Mouse (Mus musculus): ENCODE measurements around the gene Rpl35a. TPM values are rescaled to one million over a fixed set of nuclear protein-coding genes. Genes with fewer than 3 reads are reported as not detected.

Rpl35a gene
- polyA plus RNA-seq (2015; fragmentation: Nextera tagmentation; extraction: Ambion mirVana) = 670 and 712 TPM in 2 replicates

GRCm38 (mm10) chr16:33056095-33056785, at the start of gene Rpl35a, which contains the start of gene Iqcg:
Rpl35a (plus strand) TSS chr16:33056453.
Iqcg (minus strand) TSS chr16:33056218.

DNA sequence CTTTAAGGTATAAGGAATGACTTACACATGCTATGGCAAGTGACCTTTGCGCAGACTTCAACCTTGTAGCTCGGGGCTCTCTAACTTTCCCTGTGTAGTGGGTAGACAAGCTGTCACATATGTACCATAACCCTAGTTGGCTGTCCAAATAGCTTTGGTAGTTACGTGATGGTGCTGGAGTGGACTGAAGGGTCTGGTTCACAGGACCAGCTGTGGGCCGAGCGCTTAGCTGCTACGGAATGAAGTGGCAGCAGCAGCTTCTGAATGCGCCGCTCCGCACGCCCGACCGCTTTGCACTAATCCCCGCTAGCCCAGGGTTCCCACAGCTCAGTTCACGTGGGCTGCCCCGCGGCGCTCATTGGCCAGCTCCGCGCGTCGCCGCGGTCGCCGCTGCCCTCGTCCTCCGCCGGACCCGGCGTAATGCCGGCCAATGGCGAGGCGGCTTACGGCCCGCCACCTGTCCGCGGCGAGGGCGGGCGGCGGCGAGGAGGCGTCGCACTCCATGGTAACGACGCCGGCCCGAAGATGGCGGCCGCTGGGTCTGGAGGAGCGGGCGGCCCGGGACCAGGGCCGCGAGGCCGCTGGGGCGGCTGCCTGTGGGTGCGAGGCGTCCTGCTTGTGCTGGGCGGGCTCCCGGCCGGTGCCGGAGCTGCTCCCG, 5.9 kb downstream of the Rpl35a start, which contains the start of gene Lmln:
Lmln (plus strand) TSS at position 498 of the 658 bp plus-strand sequence.

MicroRNAs encoded within 50 kb of the gene (microRNA counts, 519-probe panel; counts per million panel counts)
- 296 counts per million, percentile 58 among the panel's probes with 10 or more counts for microRNA mmu-miR-1947

Small RNAs within 50 kb of the gene (microRNA-seq; reads per million reads assigned to microRNA genes)
- gene Gm22231 (0 reads per million in 2 experiments), gene Mir1947 (0.21 to 0.41 reads per million in 2 experiments)

Other genes starting within 250 kb of the Rpl35a start
- gene Smbd1, start 246.0 kb upstream of the Rpl35a start, polyA plus RNA-seq (2015; fragmentation: Nextera tagmentation; extraction: Ambion mirVana) = not detected in 2 replicates
- gene Fyttd1, start 179.0 kb upstream of the Rpl35a start, polyA plus RNA-seq (2015; fragmentation: Nextera tagmentation; extraction: Ambion mirVana) = 136 and 145 TPM in 2 replicates
- gene Rubcn, start 178.7 kb upstream of the Rpl35a start, polyA plus RNA-seq (2015; fragmentation: Nextera tagmentation; extraction: Ambion mirVana) = 17.1 and 20.5 TPM in 2 replicates
- 10.5 and 12.2 TPM in 2 replicates for gene Lrch3, start 142.4 kb upstream of the Rpl35a start, polyA plus RNA-seq (2015; fragmentation: Nextera tagmentation; extraction: Ambion mirVana)
- gene Iqcg, start 235 bp upstream of the Rpl35a start, polyA plus RNA-seq (2015; fragmentation: Nextera tagmentation; extraction: Ambion mirVana) = 2.5 and 2.7 TPM in 2 replicates
- 1.0 and 1.3 TPM in 2 replicates for gene Lmln, start 6.1 kb downstream of the Rpl35a start, polyA plus RNA-seq (2015; fragmentation: Nextera tagmentation; extraction: Ambion mirVana)
- gene Osbpl11, start 128.6 kb downstream of the Rpl35a start, polyA plus RNA-seq (2015; fragmentation: Nextera tagmentation; extraction: Ambion mirVana) = 10.7 and 11.2 TPM in 2 replicates
- gene Snx4, start 195.0 kb downstream of the Rpl35a start, polyA plus RNA-seq (2015; fragmentation: Nextera tagmentation; extraction: Ambion mirVana) = 56.7 and 59.9 TPM in 2 replicates

Data from skeletal muscle tissue, postnatal 0 days (tissue).